Mouse (Mus musculus): ENCODE measurements at regions not wholly inside any gene's neighbourhood (a gene's known extent, or its start where the extent isn't known, plus 50 kb on each side); places are given as distances from the start of the nearest gene placed in this dataset.

GRCm38 (mm10) chr6:112542692-112543091 is 52.9 kb upstream of the Oxtr start:
- no peak for TF ChIP-seq CTCF (IDR thresholded peaks at IDR 0.05; ENCODE audit: control insufficient read depth, insufficient read depth, low read length)
- no peak for TF ChIP-seq POLR2A (IDR thresholded peaks at IDR 0.05; ENCODE audit: borderline replicate concordance, control insufficient read depth, low read depth, low read length)
